Mouse (Mus musculus): ENCODE measurements around the gene Tut7.
A peak's percentile ranks its signal among the peaks of the same experiment; 100 is the strongest.
"Not testable (repeated sequence)": the region's sequence is repeated elsewhere in the genome, so short reads cannot be mapped to it uniquely, and the experiment has no call there.

Tut7 gene

DNA sequence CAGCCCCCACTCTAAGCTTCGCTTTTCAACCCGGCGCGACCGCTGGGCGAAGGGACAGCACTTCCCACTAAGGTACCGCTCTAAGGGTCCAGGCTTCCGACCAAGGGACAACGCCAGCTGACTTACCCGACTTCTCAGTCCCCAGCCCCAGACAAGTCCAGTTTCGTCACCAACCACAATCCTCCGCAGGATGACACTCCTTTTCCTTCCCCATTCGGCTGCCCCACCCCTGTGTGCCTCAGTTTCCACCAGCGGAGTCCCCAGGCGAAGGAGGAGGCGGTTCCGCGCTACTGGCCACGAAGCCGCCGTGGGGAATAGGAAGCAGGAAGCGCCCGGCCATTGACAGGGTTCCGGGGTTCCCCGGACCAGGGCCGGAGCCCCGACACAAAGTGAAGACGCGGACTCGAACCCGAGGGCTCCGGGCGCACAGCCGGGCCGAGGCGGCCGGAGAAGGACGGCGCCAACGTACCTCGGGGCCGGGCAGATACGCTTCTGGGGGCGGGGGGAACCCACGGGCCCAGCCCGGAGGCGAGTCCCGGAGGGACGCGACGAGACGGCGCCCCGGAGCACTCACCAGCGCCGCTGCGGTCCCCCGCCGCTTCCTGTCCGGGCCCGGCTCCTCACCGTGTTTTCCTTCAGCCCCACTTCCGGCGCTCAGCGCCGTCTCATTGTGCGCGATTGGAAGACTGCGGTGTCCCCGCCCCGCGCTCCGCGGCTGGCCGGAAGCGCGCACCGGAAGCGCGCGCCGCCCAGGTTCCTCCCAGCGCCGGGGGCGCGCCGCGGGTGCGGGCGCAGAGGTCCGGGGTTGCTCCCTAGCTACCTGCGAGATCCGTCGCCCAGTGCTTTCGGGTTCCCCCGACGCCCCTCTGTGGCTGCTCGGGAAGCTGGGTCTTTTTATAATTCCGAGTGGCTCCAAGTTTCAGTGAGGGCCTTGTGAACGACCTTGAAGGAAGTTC, at the start of gene Tut7:
Tut7 (minus strand) TSS at position 641 of the 956 bp plus-strand sequence.
- peak; percentile 90 for DNase-seq (ENCODE audit: low read depth, low spot score)

DNA sequence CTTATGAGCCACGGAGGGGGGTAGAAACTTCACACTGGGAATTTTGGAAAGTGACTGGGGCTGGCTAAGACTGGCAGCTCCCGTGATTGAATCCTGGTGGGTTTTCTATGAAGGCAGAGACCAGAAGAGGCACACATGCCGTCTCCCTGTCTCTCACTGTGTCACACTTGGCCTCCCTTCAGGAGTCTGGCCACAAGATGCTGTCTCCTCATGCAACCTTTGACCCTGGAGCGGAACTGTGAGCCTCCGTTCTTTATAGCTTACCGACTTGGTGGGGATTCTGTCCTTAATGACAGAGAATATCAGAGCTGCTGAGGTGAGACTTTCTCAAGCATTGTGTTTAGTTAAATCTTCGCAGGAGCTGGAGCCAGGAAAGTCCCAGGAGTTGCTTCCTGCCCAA, 49.5 kb upstream of the Tut7 start:
- no peak for DNase-seq (ENCODE audit: low read depth, low spot score)

DNA sequence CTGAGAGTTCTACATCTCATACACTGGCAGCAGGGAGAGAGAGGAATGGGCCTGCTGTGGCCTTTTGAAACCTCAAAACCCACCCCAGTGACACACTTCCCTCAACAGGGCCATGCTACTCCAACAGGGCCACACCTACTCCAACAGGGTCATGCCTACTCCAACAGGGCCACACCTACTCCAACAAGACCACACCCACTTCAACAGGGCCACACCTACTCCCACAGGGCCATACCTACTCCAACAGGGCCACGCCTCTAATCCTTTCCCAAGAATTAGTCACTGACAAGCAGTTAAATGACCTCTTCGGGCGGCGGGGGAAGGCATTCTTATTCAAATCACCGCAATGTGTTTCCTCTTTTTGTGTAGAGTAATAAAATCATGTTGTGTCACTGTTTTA, 47.1 kb upstream of the Tut7 start:
- DNase-seq (ENCODE audit: low read depth, low spot score): no peak

DNA sequence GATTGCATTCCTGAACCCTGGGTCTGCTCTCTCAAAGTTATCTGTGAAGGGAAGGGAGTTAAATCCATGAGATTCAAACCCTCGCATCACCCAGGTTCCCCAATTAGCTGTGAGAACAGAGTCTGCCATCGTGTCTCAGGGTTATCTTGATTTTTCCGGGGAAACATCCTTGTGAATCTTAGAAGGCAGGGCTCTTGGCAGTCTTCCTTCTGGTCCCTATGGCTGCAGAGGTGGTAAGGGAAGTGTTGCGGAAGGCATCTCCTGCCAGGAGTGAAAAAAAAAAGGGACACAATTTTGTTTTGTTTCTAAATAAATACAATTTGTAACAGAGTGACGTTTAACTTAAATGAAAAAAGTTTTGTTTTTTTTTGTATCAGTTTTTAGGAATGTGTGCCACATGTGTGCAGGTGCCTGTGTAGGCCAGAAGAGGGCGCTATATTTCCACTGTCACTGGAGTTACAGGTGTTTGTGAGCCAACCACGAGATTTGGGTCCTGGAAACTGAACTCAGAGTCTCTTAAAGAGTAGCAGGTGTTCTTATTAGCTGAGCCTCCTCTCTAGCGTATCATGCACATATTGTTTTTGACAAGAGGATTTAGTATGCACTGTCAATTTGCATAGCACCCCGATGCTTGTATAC, 45.2 kb upstream of the Tut7 start:
- DNase-seq (ENCODE audit: low read depth, low spot score): no peak

DNA sequence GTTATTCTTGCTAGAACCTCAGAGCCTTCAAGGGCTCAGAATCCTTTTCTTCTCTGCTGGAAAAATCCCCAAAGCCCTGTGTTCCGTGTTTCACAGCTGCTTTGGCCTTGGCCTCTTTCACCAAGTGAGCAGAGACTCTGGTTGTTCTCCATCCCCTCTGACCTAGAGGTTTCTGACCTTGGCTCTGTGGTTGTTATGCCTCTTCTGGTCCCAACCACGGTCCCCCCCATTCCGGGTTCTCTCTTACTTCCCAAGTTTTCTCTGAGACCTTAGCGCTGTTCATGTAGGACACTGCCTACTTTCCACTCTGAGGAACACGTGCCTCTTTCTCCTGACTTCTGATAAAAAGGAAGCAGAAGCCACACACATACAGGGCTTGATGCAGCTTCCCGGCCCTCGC, 44.2 kb upstream of the Tut7 start:
- DNase-seq (ENCODE audit: low read depth, low spot score): no peak

DNA sequence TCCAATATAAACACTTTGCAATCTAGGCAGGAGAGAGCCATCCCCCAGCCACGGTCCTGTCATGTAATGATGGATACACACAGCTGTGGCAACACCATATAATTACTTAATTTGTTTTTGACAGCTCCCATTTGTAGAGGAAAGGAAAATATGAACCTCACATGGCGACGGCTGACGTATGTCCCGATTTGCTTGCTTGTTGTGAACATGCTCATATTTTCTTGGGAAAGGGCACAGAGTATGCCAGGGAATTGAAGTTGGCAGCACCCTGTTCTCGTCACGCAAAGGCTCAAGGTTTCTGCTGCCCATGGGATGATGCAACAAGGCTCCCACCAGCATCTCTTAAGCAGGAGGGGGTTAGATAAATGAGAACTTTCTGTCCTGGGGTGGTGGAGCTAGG, 36.6 kb upstream of the Tut7 start:
- DNase-seq (ENCODE audit: low read depth, low spot score): no peak

DNA sequence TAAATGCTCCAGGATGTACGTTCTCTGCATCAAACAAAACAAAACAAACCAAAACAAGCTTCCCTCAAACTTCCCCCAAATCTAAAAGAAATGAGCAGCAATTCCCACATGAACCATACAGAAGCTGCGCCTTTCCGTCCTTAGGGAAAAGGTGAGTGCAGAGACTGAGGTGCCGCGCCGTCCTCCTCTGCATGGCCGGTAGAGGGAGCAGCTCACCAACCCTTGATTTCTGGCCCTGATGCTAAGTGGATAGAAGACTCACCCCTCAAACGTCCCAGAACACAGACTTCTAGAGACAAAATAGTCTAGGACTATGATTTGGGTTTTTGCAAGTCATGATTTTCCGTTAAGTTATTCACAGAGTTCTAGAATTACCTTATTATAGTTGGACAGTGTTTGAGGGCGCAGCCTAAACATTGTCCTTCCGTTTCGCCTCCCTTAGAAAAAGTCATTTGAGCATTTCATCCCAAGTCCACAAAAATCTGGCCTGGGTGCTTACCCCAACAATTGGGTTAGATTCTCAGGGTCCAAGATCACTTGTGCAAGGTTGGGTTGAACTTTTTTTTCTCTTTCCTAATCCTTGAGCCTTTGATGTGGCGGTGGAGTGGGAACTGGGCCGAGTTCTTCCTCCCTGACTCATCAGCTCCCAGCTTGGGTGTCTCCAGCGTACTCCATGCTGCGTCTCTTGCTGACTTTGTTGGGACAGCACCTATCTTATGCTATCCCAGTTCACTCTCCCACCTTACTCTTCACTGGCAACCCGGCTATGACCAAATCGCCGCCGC, 33.5 kb upstream of the Tut7 start:
- DNase-seq (ENCODE audit: low read depth, low spot score): peak; percentile 25

DNA sequence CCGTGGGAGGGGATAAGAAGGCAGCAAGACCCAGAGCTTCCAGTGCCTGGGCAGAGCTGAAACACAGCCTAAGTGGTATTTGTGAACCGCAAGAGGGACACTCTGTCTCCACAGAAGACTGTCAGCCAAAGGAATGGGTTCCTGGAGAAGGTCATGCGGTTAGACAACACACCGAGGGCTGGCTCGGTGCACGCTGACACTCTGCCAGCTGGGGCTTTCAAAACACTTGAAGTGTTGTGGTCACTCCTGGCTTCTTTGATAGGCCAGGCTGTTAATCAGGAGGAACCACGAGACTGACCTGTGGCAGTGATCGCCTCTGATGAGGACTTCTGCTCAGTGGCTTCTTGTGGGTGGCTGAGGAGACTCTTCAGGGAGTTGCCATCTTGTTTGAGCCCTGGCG, 30.5 kb upstream of the Tut7 start:
- DNase-seq (ENCODE audit: low read depth, low spot score): no peak

DNA sequence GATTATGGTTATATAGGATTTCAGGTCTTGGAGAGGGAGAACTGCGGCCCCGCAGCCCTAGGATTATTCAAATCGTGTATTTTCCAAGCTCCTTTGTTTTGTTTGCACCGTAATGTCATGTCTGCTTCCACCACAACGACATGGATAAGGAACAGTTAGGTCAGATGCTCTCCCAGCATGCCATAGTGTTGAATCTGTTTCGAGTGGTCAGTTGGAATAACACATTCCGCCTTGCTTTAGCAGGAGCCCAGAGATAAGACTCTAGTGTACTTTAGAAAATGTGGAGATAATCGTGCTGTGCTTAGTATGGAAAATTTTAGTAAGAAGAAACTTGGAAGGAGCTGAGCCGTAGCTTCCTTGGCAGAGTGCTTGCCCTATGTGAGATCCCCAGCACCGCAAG, 27.4 kb upstream of the Tut7 start:
- no peak for DNase-seq (ENCODE audit: low read depth, low spot score)

DNA sequence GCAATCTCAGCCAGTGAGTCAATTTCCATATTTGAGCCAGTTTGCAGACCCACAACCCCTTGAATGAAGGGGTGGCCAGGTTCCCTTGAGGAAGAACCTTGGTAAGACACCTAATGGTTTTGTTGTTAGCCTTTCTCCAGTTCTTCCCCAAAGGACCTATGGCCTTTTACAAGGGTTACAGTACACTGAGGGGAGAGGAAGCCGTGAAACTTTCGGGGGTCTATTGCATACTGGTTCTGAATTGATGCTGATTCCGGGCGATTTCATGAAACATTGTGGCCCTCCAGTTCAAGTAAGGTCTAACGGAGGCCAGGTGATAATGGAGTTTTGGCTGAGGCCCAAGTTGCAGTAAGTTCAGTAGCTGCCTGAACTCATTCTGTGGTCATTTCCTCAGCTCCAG, 21.7 kb upstream of the Tut7 start:
- no peak for DNase-seq (ENCODE audit: low read depth, low spot score)

DNA sequence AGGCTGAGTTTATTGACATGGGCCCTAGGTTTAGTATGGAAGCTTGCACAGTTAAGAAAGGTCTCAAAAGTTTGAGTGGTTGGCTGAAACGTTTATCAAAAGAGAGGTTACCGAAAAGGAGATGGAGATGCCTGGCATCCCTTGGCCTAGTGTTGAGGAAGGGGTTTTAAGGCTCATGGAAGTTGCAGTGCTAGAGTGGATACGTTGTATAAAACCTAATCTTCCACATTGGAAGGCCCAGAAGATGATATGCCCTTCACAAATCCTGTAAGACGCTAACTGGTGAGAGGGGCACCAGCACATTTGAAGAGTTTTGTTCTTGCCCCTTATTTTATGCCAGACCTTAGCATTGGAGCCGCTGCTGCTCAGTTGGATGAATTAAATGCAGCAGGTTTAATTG, 21.0 kb upstream of the Tut7 start:
- DNase-seq (ENCODE audit: low read depth, low spot score): no peak

DNA sequence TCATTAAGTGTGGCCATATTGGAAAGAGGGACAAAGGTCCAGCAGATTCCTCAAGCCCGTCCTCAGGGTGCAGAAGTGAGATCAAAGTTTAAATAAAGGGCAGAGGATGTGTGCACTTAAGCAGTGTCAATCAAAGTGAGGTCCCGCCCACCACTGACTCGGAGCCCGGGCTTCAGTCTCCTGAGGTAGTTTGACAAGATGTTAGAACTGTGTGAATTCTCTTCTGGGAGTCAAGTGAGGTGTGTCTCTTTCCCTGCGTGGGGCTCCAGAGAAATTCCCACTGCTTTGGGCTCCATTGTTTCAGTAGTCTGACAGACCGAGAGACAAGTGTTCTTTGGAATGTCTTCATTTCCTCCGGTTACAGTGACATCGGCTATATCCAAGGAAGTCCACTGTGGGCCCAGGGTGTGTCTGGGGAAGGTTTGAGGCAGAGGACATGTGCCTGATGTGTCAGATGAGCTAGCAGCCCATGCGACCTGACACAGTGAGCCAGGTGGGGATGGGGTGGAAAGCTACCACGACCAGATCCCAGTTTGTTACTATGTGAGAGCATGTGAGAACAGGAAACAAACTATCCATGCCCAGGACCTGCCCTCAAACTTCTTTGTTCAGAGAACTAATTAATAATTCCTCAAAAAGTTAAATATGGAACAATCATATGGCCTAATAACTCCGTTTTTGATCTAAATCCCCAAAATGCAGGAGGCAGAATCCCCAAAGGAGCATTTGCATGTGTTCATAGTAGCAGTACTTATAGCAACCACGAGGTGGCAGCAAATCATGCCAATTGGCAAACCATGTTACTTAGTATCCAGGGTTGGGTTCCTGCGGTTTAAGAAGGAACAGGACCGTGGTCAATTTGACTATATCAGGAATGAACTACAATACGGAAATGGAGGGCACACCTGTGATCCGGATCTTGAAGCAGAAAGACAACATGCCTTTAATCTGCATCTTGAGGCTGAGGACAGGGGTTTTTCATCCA, 19.6 kb upstream of the Tut7 start:
- peak; percentile 62 for DNase-seq (ENCODE audit: low read depth, low spot score)

DNA sequence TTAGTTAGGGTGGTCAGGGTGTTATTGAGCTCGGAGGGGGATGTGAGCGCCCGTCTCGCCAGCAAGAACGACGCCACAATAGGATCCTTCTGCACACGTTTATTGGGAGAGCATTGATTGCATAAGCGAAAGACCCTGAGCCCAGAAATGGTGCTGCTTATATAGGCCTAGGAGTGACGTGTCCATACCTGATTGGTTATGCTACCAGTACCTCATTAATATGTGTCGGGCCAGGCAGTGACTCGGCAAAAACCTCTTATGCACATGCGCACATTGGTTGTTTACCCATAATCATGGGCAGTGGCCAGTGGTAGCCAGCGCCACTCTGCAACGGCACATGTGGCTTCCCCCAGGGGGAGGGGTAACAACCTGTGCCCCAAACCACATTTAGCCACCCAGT, 18.8 kb upstream of the Tut7 start:
- not testable (repeated sequence) for DNase-seq (ENCODE audit: low read depth, low spot score)

DNA sequence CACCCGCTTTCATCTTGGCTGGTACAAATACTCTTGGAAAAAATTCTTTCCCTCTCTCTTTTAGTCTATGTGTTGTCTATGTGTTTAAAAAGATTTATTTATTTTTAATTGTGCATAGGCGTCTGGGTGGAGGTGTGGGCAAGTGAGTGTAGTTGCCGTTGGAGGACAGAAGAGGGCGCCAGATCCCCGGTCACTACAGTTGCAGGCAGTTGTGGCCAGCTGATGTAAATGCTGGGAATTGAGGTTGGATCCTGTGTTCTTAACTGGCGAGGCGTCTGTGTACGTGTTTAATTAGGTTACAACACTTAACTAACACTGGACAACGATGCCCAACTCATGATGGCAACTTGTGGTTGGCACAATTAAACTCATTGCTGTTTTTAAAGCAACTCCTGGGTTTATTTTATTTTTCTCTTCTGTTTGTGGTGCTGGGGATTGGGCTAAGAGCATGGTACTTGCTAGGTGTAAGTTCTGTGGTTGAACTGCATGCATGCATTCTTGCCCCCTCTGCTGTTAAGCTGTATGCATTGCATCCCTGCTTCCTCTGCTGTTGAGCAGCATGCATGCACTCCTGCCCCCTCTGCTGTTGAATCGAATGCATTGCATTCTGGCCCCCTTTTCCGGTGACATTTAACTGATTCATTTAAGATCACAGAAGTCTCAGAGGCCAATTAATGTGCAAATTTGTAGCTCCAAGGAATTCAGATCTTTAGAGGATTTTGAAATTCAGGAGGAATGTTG, 17.7 kb upstream of the Tut7 start:
- DNase-seq (ENCODE audit: low read depth, low spot score): peak; percentile 79

DNA sequence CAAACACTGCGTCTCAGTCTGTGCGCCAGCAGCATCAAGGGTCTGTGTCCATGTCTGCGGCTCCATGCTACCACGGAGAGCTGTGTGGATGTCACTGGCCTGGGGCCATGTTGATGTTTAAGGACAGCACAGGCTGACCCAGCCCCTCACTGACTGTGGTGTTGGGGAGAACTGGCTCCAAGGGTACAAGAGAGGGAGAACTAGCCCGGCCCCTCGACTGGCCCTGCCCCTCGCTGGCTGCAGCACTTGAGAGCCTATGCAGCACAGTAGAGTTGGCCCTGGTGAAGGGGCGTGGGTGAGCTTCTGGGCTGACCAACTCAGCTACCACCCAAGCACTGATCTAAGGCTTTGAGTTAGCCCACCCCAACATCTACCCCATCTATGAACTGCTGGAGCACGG, 16.4 kb upstream of the Tut7 start:
- DNase-seq (ENCODE audit: low read depth, low spot score): no peak

DNA sequence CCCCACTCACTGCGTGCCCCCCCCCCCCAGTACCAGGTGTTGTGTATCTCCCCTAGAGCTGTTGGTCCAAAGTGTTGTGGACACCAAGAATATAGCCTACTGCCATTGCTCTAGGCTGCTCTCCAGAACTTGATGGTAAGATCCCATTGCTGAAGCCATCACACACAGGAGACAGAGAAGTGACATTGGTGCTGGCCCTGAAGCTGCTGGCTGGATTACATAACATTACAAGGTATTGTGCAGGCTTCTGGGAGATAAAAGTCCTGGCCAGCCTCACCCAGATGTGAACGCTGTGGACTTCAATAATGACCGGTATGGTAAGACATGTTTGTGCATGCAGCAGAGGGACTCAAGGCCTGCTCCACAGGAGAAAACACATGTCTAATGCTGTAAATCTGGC, 15.5 kb upstream of the Tut7 start:
- DNase-seq (ENCODE audit: low read depth, low spot score): no peak

DNA sequence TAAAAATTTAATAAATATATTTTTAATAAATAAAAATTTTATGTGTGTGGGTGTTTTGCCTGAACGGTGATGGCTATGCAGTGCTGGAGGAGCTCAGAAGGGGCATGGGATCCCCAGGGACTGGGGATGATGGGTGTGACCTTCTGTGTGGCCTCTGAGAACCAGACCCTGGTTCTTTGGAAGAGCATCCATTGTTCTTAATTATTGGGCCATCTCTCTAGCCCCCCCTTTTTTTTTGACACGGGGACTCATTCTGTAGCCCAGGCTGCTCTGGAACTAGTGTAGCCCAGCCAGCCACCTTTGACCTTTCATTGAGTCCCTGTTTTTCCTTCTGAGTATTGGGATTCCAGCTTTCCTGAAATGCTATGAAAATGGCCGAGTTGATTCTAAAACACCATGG, 13.9 kb upstream of the Tut7 start:
- no peak for DNase-seq (ENCODE audit: low read depth, low spot score)

DNA sequence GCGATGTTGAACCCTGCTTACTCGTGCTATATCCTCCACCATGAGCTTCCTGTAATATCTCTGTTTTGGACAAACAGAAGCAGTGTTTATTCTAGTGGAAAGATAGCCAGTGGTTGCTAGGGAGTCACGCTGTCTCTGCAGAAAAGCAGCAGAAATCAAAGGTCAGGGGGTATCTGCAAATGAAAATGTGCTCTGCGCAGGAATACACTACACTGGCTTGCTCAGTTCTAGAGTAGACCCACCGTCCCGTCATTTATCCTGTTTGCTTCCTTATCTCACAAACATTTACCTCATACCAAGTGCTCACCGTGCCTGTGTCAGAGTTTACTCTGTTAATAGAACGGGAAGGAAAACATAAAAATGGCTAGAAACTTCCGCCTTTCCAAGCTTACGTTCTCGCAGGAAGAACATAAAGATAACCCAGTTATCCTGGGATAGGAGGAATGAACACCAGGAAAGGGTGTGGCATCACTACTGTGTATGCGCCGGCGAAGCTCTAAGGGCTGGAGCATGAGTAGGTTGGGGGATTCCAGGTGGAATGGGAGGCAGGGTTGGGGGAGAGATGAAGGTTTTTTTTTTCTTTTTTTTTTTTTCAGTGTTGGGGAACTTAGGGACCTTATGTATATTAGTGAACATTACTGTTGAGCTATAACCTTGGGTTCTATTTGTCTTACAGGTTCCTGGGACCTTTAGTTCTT, 13.3 kb upstream of the Tut7 start:
- no peak for DNase-seq (ENCODE audit: low read depth, low spot score)

DNA sequence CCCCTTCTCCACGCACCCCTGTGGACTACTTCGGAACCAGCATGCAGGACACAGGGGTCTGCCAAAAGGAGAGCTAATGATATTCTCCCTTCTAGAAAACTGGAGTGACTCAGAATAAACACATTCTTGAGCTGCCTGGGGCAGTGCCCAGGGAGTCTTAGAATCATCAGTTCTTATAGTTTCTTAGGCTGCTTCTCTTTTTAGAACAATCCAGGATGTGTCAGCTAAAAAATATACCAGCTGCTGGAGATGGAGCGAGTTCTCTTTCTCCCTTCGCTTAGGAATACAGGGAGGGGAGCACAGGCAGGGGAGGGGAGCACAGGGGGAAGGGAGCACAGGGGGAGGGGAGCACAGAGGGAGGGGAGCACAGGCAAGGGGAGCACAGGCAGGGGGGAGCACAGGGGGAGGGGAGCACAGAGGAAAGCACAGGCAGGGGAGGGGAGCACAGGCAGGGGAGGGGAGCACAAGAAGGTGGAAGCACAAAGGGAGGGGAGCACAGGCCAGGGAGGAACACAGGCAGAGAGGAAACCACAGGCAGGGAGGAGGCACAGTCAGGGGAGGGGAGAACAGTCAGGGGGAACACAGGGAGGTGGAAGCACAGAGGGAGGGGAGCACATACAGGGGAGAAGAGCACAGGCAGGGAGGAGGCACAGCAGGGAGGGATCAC, 12.0 kb upstream of the Tut7 start:
- DNase-seq (ENCODE audit: low read depth, low spot score): no peak

Data from retina, postnatal 7 days (tissue).